Mouse (Mus musculus) CH12.LX (cell line): Measurements from ENCODE around the gene Caprin2. TPM values are rescaled to one million over a fixed set of nuclear protein-coding genes. Genes with fewer than 3 reads are reported as not detected.

Experiments
- DNase-seq: peaks from one replicate; pipeline ENCODE4 v3.0.0-alpha.2; 2013; ENCODE audit errors: extremely low read depth
- H3K27ac ChIP-seq: 2 replicates; pipeline ENCODE4 v1.5.1; 2012; ENCODE audit warnings: low read depth, mild to moderate bottlenecking, control low read depth, moderate library complexity; ENCODE audit not compliant: insufficient read depth
- H3K27me3 ChIP-seq: replicated peaks from 2 replicates; pipeline ENCODE3; 2012; ENCODE audit warnings: inconsistent platforms
- H3K36me3 ChIP-seq, 2 experiments: replicated peaks in 1 of 2; 2 replicates each; pipeline versions ENCODE3 to v1.6.1; 2012; ENCODE audit warnings: inconsistent platforms in 1 of 2, low read length in 1 of 2, mild to moderate bottlenecking in 1 of 2, mixed read lengths in 1 of 2, moderate library complexity in 1 of 2; ENCODE audit not compliant: control insufficient read depth in 1 of 2, insufficient read depth in 1 of 2
- H3K4me1 ChIP-seq, 2 experiments: 2 replicates each; pipeline ENCODE4 v1.6.1; 2012; ENCODE audit warnings: inconsistent platforms in 1 of 2, moderate library complexity in 1 of 2; ENCODE audit not compliant: insufficient read depth in 2 of 2, control insufficient read depth in 1 of 2
- H3K4me2 ChIP-seq: 2 replicates; pipeline ENCODE4 v1.6.1; 2012; ENCODE audit warnings: low read depth, mild to moderate bottlenecking, control low read depth; ENCODE audit not compliant: poor library complexity, insufficient read depth, severe bottlenecking
- H3K4me3 ChIP-seq, 3 experiments: fragments of 150-350 bp in 1 of 3; sonication (generic) in 1 of 3; replicated peaks in 1 of 3; 2 replicates each; pipeline versions ENCODE3 to v1.5.1; 2011 to 2012; ENCODE audit warnings: low read depth in 2 of 3, low read length in 2 of 3, mild to moderate bottlenecking in 2 of 3, moderate library complexity in 2 of 3, control low read depth in 1 of 3, improper control_type of control experiment in 1 of 3, inconsistent platforms in 1 of 3, mixed read lengths in 1 of 3; ENCODE audit not compliant: poor library complexity in 1 of 3
- H3K79me2 ChIP-seq: replicated peaks from 2 replicates; pipeline ENCODE4 v1.6.1; 2012; ENCODE audit warnings: mild to moderate bottlenecking, moderate library complexity; ENCODE audit not compliant: control insufficient read depth, poor library complexity, insufficient read depth, severe bottlenecking; ENCODE audit errors: extremely low read depth
- H3K9ac ChIP-seq: 2 replicates; pipeline ENCODE4 v1.6.1; 2012; ENCODE audit warnings: low read depth, mild to moderate bottlenecking, control low read depth, moderate library complexity; ENCODE audit not compliant: insufficient read depth
- H3K9me3 ChIP-seq: replicated peaks from 2 replicates; pipeline ENCODE3; 2012; ENCODE audit warnings: low read length, inconsistent platforms, mixed read lengths
- BHLHE40 ChIP-seq: IDR thresholded peaks from 2 replicates; pipeline ENCODE4 v1.6.1; 2011; ENCODE audit warnings: mild to moderate bottlenecking, low read depth, low read length, improper control_type of control experiment
- CHD1 ChIP-seq: IDR thresholded peaks from 2 replicates; pipeline ENCODE4 v1.6.1; 2012; ENCODE audit warnings: low read depth, low read length, improper control_type of control experiment, inconsistent platforms
- E2F4 ChIP-seq: IDR thresholded peaks from 2 replicates; pipeline ENCODE4 v1.6.1; 2011; ENCODE audit warnings: low read depth, low read length, improper control_type of control experiment; ENCODE audit not compliant: insufficient replicate concordance
- GABPA ChIP-seq: IDR thresholded peaks from 2 replicates; pipeline ENCODE4 v1.6.1; 2012; ENCODE audit warnings: low read depth, low read length, improper control_type of control experiment, inconsistent platforms; ENCODE audit not compliant: insufficient replicate concordance
- JUN ChIP-seq: IDR thresholded peaks from 2 replicates; pipeline ENCODE4 v1.6.1; 2011; ENCODE audit warnings: low read depth, mild to moderate bottlenecking, low read length, improper control_type of control experiment, moderate library complexity; ENCODE audit not compliant: insufficient read depth
- MAX ChIP-seq: IDR thresholded peaks from 2 replicates; pipeline ENCODE4 v1.6.1; 2011; ENCODE audit warnings: low read length, improper control_type of control experiment
- MAZ ChIP-seq: IDR thresholded peaks from 2 replicates; pipeline ENCODE4 v1.6.1; 2012; ENCODE audit warnings: low read depth, mild to moderate bottlenecking, inconsistent platforms, low read length, improper control_type of control experiment, moderate library complexity
- MEF2A ChIP-seq: IDR thresholded peaks from 2 replicates; pipeline ENCODE4 v1.6.1; 2014; ENCODE audit warnings: low read depth, mild to moderate bottlenecking, inconsistent platforms, low read length, improper control_type of control experiment, borderline replicate concordance
- MXI1 ChIP-seq: IDR thresholded peaks from 2 replicates; pipeline ENCODE4 v1.6.1; 2011; ENCODE audit warnings: mild to moderate bottlenecking, low read depth, low read length, improper control_type of control experiment
- NELFE ChIP-seq: IDR thresholded peaks from 2 replicates; pipeline ENCODE4 v1.6.1; 2011; ENCODE audit warnings: low read depth, low read length, improper control_type of control experiment
- NRF1 ChIP-seq: IDR thresholded peaks from 2 replicates; pipeline ENCODE4 v1.6.1; 2014; ENCODE audit warnings: low read depth, mild to moderate bottlenecking, inconsistent platforms, low read length, improper control_type of control experiment, moderate library complexity
- PAX5 ChIP-seq: IDR thresholded peaks from 2 replicates; pipeline ENCODE4 v1.6.1; 2012; ENCODE audit warnings: low read length, inconsistent platforms, mixed read lengths
- POLR2AphosphoS2 ChIP-seq: IDR thresholded peaks from 2 replicates; pipeline ENCODE4 v1.6.1; 2011; ENCODE audit warnings: low read depth, low read length, improper control_type of control experiment
- RAD21 ChIP-seq: IDR thresholded peaks from 2 replicates; pipeline ENCODE4 v1.6.1; 2011; ENCODE audit warnings: low read depth, mild to moderate bottlenecking, low read length, improper control_type of control experiment, moderate library complexity
- RCOR1 ChIP-seq: conservative IDR thresholded peaks from 2 replicates; pipeline ENCODE4 v1.6.1; 2012; ENCODE audit warnings: low read depth, mild to moderate bottlenecking, inconsistent platforms, low read length, improper control_type of control experiment
- USF1 ChIP-seq: IDR thresholded peaks from 2 replicates; pipeline ENCODE4 v1.6.1; 2014; ENCODE audit warnings: low read depth, mild to moderate bottlenecking, inconsistent platforms, low read length, improper control_type of control experiment
- USF2 ChIP-seq: conservative IDR thresholded peaks from 2 replicates; pipeline ENCODE4 v1.6.1; 2011; ENCODE audit warnings: low read depth, low read length, improper control_type of control experiment
- ZMIZ1 ChIP-seq: IDR thresholded peaks from 2 replicates; pipeline ENCODE4 v1.6.1; 2012; ENCODE audit warnings: low read depth, mild to moderate bottlenecking, inconsistent platforms, low read length, improper control_type of control experiment
- ZNF384 ChIP-seq: IDR thresholded peaks from 2 replicates; pipeline ENCODE4 v1.6.1; 2012; ENCODE audit warnings: low read depth, low read length, improper control_type of control experiment, inconsistent platforms
- dilution Hi-C: fragments of 300-500 bp; cut with MboI; formaldehyde crosslinking; loops from 2 replicates; pipeline ENCODE4 v1.14.3; 2020; ENCODE audit warnings: low sequenced_read_pairs; ENCODE audit not compliant: extremely low pct_unique_long_range_greater_than_20kb, extremely low pct_ligation_motif_present
- in situ Hi-C: fragments of 300-500 bp; cut with MboI; formaldehyde crosslinking; loops from 3 replicates; pipeline ENCODE4 v1.14.3; 2019; ENCODE audit warnings: low sequenced_read_pairs, low pct_ligation_motif_present, low pct_unique_long_range_greater_than_20kb, mixed read lengths
- polyA plus RNA-seq: library from polyadenylated mRNA; unstranded; fragments of >175 nt; gene quantifications from 2 replicates; pipeline ENCODE4 v1.2.1, GENCODE M21; 2012; ENCODE audit warnings: low read depth; ENCODE audit not compliant: insufficient read length
- total RNA-seq, 2 experiments: library from RNA; depleted of rRNA; stranded (reverse); fragments of 300-350 nt in 1 of 2; fragments of >200 nt in 1 of 2; gene quantifications; 2 replicates each; pipeline ENCODE4 v1.2.3; 2012 to 2014

Gene Caprin2
- total and polyA plus RNA-seq, 3 experiments: 0.93 to 3.2 (median 2.0) TPM

- Histone ChIP-seq H3K4me1 (no peaks in the 10 kb centered on the region), H3K36me3 (no peaks in the 10 kb centered on the region), H3K79me2 (no peaks in the 10 kb centered on the region), H3K27me3 (no peaks in the 10 kb centered on the region), H3K9ac (no peak overlapping the region), H3K9me3 (no peaks in the 10 kb centered on the region), H3K4me2 (no peak overlapping the region), H3K27ac (no peak overlapping the region), H3K4me3 (no peak overlapping the region)
- no peak for DNase-seq
- TF ChIP-seq ZMIZ1 (no peak), CHD1 (no peak), MXI1 (no peak), JUN (no peak), E2F4 (no peak), BHLHE40 (no peak), RAD21 (no peak), USF2 (no peak), USF1 (no peak), PAX5 (no peak), MAZ (no peak)
- in situ Hi-C loops (loop anchor here (25.0 kb wide), 1 partner anchor 495 kb away; no protein-coding TSS in a partner anchor), dilution Hi-C loops (no loop called here)
Observed at GRCm38 (mm10) chr6:148906958-148907357, 10.9 kb upstream of the Caprin2 start.

- TF ChIP-seq MEF2A (no peak), POLR2AphosphoS2 (no peak), MAX (no peak), GABPA (no peak), CHD1 (no peak), ZNF384 (no peak), RAD21 (no peak), ZMIZ1 (no peak), NELFE (no peak), NRF1 (no peak), RCOR1 (no peak)
- Histone ChIP-seq H3K36me3 (no peaks in the 10 kb centered on the region), H3K9ac (no peak overlapping the region), H3K27me3 (no peaks in the 10 kb centered on the region), H3K4me3 (no peak overlapping the region), H3K9me3 (no peaks in the 10 kb centered on the region), H3K4me2 (no peak overlapping the region), H3K79me2 (no peaks in the 10 kb centered on the region), H3K27ac (no peak overlapping the region), H3K4me1 (no peaks in the 10 kb centered on the region)
- in situ Hi-C loops (loop anchor here (25.0 kb wide), 1 partner anchor 490 kb away; no protein-coding TSS in a partner anchor), dilution Hi-C loops (no loop called here)
- no peak for DNase-seq
Observed at GRCm38 (mm10) chr6:148902728-148903127, 6.7 kb upstream of the Caprin2 start.
